Mouse (Mus musculus) adipocyte (in vitro differentiated cells): ENCODE data around the gene Efna4.

ENCODE experiments used
- DNase-seq: peaks from one replicate; pipeline ENCODE4 v3.0.0-alpha.2; 2016; ENCODE audit warnings: low spot score

Gene Efna4

DNA sequence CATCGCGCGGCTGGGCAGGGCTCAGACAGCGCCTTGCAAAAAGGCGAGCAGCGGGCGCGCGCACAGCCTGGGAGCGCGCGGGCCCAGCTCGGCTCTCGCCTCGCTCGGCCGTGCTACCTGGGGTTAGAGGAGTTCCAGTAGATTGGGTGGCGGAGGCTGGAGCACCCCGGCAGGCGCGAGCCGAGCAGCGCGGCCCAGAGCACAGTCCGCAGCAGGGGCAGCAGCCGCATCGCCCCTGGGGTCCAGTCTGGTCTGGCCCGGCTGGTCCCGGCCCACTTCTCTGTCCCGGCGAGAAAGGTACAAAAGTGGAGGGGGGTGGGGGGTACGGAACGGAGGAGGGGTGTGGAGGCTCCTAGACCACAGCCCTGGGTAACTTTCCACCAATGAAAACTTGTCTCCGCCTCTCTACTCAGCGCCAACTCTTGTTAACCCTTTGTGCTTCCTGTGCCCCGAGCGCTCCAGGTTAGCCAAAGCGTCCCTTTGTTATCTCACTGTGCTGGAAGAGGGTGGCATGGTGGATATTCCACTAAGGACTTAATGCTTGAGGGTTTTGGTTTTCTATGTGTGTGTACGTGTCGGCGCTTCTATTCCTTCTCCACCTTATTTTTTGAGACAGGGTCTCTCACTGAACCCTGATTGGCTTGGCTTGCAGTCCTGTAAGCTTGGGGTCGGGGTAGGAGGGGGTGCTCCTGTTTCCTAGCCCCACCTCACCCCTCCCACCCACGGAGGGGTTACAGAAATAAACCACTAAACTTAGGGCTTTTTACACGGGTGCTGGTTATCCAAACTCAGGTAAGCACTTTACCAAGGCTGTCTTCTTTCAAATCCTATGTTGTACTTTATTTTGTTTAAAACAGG is at the start of gene Efna4:
Gene Efna4 (minus strand): TSS at position 308 of the 858 bp plus-strand sequence.
- DNase-seq, result peak; percentile 72

GRCm38 (mm10) chr3:89386438-89387420 is 48.9 kb upstream of the Efna4 start:
- no peak for DNase-seq

DNA sequence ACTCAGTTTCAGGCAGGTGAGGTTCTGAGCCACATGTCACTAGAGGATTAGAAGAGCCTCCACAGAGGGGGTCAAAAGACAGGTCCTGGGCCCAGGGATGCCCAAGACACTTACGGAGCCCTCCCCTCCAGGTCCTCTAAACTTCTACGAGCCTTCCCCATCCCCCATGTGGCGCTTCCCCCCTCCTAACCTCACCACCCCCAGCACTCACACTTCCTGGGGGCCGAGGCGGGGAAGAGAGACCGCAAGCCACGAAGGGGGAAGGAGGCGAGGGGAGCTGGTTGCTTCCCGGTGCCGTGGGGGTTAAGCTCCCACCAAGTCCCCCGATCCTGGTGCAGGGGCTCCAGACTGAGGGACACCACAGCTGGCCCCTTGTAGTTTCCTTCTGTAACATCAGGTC is 47.6 kb upstream of the Efna4 start:
- no peak for DNase-seq

DNA sequence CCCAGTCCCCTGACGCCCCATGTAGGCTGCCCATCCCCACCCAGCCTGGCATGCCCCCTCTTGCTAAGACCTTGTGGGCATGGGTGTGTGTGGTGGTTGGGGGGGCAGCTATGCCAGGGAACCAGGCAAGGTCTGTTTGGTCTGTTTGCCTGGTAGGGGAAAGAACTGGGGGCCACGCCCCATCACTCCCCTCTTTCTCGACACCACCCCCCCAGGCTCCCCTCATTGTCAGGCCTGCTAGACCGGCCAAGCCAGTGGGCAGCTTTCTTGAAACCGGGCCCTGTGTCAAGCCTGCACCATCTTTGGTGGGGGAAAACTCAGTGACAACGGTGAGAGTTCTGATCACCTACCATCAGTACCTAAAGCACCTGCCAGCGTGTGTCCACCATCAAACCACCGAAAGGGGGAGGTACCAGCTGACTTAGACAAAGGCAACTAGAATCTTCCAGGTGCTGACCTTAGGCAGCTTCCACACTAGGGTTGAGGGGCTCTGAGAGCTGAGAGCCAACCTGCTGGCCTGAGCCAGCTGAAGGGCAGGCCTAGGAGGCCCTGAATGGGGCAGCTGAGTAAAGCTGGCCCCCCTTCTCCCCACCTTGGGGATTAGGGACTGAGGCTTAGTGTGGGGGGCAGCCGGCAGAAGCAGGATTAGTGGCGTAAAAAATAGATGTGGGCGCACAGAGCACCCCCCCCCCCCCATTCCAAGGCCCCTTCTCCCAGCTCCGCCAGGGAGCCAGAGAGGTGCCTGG is 46.7 kb upstream of the Efna4 start:
- no peak for DNase-seq

DNA sequence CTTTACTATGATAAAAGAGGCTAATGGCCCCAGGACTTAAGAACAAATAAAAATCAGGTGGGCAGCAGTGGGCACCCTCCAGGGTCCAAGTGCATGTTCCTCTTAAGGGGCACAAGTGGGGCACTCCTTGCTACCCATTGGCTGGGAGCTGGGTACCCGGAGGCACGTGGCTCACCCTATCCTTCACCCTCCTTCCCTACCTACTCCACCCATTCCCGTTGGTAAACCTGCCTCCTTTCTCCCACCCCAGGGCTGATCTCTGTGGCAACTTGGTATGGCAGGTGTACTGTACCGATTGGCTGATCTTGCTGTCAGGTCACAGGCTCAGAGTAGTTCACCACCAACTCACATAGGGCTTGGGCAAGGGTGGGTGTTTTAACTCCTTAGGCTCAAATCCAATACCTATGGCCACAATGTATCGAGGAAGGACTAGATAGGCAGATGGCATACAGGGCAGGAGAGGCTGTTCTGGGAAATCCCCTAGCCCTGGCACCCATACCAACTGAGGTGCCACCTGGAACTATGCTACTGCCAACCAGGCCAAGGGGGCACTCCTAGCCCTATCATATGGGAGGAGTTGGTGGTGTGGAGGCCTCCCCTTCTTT is 45.9 kb upstream of the Efna4 start:
- no peak for DNase-seq

DNA sequence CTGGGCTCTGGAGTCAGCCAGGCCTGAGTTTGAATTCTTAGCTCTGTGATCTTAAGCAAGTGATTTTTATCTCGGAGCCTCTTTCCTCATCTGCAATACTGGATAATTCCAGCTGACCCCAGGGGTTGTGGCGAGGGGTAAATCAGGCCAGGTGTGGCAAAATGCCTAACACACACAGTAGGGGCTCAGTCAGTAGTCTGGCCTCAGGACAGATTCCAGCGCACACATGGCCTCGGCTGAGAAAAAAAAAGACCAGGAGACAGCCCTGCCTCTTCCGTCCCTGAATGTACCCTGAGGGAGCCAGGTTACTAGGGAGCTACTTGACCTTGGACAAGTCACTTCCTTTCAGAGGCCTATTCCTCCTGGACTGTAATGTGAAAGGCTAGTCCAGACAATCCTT is 45.1 kb upstream of the Efna4 start:
- DNase-seq, result no peak

- no peak for DNase-seq
Measured at GRCm38 (mm10) chr3:89382033-89382882, 44.4 kb upstream of the Efna4 start.

GRCm38 (mm10) chr3:89381233-89381632 is 43.4 kb upstream of the Efna4 start:
- DNase-seq, result no peak

- DNase-seq, result no peak
Measured at GRCm38 (mm10) chr3:89380711-89381110, 42.9 kb upstream of the Efna4 start.

DNA sequence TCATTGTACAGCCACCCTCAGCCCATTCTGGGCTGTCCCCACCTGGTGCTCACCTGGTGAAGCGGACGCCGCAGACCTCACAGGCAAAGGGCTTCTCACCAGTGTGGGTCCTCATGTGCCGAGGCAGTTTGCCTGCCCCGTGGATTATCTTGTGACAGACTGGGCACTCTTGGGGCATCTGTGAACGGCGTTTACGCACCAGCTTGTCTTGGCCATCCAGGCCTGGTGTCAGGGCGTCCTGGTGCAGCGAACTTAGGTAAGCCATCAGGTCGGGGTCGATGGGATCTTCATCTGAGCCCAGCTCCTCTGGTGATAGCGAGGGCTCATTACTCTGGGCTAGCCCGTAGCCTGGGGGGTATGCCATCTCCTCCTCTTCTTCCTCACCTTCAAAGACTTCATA is 42.5 kb upstream of the Efna4 start:
- DNase-seq, result no peak

DNA sequence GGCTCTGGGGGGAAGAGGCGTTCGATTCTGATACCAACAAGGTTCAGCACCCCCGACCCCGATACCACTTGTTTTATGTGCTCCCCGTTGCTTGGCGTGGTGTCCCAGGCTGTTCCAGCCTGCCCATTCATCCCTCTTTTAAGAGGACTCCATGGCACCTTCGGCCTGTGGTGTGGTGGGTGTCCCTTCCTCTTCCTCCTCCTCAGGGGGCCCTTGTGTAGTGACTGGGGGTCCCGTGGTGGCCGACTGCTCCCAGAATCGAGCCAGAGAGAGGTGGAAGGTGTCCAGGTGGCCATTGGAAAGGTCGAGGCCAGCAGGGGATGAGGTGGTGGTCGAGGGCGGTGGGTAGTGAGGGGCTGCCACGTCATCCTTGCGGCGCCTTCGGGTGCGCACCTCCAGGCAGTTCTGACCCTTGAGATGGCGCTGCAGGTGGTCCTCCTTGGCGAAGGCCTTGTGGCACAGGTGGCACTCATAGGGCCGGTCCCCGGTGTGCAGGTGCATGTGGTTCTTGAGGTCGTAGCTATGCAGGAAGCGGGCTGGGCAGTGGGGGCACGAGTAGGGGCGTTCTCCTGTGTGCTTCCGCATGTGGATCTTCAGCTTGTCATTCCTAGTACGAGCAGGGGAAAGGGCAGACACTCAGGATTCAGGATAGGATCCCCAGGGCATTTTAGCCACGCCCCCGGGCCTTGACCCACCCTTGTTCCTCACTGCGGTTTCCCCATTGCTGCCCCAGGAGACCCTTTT is 41.7 kb upstream of the Efna4 start:
- DNase-seq, result no peak

DNA sequence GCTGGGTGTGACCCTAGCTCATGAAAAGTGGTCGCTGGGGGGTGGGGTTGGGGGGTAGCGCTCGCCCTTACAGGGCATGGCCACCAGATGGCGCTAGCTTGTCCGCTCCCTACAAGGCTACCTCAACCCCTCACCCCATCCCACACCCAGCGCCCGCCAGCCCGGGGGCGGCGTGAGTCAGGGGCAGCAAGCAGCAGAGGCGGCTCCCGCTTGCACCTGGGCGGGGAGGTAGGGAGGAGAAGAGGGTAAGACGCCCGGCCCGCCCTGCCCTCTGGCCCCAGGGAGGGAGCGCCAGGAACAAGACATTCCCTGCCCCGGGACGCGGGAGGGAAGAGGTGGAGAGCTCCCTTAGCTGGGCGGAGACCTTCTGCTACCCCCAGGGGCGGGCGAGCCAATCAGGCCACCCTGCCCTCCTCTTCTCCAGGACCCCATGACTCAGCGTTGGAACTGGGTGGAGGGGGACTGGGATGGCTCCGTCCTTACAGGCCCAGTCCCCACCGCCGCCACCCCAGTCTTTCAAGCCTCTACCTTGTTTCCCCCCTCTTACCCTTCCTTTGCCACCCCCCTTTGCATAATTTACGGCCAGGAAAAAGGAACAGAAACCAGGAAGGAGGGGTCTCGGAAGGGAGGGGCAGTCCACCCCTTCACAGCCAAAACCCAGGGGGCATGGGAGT is 40.7 kb upstream of the Efna4 start:
- peak; percentile 77 for DNase-seq

GRCm38 (mm10) chr3:89377831-89378230 is 40.0 kb upstream of the Efna4 start:
- DNase-seq, result peak; percentile 37

DNA sequence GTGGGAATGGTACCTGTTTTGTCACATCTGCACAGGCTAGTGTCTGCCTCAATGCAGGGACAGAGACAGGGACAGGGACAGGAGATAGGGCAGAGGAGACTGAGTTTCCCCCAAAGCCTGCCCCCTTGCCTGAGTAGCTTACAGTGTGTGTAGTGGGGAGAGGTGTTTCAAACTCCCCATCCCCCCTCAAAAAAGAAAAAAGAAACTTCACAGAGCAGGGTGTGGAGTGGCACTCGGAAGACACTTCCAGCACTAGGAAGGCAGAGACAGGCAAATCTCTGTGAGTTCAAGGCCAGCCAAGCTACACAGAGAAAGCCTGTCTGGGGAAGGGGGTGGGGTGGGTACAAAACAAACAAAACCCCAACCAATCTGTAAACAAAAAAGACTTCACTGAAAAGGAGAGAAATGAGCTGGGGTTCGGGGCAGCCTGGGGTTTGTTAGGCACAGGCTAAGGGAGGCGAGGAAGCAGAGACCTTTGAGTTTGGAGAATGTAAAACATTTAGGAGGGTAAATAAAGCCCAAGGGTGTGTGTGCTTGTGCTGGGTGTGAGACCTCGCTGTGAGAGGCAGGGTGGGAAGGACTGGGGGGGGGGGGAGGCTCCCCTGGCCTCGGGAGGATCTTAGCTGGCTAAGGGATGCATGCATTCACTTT is 35.9 kb upstream of the Efna4 start:
- DNase-seq, result no peak

DNA sequence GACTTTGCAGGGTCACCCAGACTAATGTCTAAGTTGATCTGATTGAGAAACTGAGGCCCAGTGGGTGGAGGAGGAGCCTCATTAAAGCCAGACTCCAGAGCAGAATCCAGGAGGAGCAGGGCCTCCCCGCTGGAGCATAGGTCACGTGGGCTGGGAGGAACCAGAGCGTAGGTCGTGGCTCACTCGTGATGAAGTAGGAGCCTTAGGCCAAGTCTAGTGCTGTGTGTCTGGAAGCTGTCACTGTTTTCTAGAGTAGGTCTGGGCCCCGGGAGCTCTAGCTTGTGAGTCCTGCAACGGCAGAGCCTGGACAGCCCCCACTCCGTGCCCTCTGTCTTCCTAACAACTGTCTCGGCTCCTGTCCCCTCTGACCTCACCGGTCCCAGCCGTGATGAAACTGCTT is 29.5 kb upstream of the Efna4 start:
- peak; percentile 86 for DNase-seq

- DNase-seq, result no peak
Measured at GRCm38 (mm10) chr3:89365486-89366414, 27.9 kb upstream of the Efna4 start.

DNA sequence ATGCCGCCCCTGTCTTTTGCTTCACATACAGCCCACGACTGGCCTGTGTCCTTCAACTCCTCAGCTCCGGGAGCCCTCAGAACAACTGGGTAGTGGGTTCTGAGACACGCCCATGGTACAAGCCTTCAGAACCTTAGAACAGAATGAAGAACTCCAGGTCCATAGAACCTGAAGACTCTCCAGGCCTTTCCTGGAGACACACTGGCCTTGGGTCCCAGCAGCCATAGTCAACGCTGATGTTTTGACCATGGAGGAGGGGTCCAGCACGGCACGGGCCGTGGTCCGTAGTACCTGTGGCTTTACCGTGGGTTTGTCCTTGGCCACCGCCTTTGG is 27.3 kb upstream of the Efna4 start, which contains the start of gene Dcst1:
Gene Dcst1 (minus strand): TSS at position 101 of the 333 bp plus-strand sequence.
- DNase-seq, result no peak

- no peak for DNase-seq
Measured at GRCm38 (mm10) chr3:89364631-89365030, 26.8 kb upstream of the Efna4 start.
